Mouse (Mus musculus): ENCODE results near the gene Fgd2.
"Not testable (repeated sequence)": the region's sequence is repeated elsewhere in the genome, so short reads cannot be mapped to it uniquely, and the experiment has no call there.

The Fgd2 gene

GRCm38 (mm10) chr17:29360761-29361221 is at the start of gene Fgd2:
Fgd2 (plus strand) TSS chr17:29360914.
- DNase-seq, result peak; percentile 51

DNA sequence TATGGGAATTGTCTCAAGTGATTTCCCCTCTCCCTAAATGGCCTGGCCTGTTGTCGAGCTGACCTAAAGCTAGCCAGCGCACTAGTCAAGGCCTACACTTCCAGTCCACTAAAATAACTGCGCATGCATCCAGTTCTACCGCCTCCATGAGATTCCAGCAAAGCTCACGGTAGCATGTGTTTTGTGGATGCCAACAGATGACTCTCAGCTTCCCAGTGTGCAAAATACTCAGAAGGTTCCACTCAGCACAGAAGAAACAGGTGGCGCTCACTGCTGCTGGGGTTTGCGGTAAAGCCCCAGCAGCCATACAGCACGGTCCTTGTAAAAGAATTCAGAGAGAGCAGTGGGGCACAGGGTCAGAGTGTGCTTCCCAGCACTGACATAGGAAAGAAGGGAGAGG is 49.1 kb upstream of the Fgd2 start:
- no peak for DNase-seq

DNA sequence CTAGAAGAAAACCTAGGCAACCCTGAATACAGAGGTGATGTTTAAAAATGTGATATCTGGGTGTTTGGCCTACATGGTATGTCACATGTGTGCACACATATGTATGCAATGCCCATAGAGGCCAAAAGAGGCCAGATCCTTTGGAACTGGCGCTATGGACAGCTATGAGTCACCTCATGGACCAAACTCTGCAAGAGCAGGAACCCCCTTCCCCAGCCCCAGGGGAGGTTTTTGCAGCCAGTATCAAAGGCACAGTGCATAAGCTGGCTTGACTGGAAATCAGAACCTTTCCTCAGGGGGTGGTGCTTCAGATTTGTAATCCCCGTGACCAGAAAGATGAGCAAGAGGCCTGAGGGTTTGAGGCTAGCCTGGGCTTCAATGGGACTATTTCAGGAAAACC is 48.6 kb upstream of the Fgd2 start:
- DNase-seq, result no peak

DNA sequence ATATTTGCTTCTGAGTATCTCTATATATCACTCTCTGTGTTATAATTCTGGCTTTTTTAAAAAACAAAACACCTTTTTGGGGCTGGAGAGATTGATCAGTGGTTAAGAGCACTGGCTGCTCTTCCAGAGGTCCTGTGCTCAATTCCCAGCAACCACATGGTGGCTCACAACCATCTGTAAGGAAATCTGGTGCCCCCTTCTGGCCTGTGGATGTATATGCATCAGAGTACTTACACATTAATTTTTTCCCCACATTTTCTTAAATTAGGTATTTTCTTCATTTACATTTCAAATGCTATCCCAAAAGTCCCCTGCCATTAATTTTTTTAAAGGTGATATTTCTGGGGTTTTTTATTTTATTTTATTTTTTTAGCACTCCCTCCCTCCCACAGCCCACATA is 47.4 kb upstream of the Fgd2 start:
- no peak for DNase-seq

DNA sequence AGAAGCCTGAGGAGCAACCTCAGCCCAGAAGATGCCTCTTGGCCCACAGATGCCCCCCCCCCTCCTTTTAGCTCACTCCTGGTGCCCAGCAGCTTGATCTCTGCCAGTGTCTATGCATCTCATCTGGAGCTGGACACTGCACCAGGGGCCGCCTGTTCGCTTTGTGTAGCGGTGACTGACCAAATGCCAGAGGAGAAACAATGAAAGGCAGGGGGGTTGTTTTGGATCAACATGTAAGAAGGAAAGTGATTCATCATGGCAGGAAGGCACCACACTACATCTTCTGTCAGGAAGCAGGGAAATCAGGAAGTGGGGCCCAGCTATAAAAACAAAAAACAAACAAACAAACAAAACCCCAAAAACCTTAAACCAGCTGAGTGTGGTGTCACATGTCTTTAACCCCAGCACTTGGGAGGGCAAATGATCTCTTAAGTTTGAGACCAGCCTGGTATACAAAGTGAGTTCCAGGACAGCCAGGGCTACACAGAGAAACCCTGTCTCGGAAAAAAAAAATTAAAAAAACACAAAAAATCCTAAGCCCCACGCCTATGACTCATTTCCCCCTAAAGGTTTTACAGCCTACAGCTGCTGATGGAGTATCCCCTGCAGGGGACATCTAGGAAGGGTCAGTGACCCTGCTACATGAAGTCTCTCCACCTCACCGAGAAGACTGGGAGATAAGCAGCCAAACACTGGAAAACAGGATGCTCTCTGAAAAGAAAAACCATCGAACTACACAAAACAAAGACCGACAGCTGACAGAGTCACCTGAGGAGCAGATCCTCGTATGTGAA is 44.8 kb upstream of the Fgd2 start:
- DNase-seq, result peak; percentile 52

DNA sequence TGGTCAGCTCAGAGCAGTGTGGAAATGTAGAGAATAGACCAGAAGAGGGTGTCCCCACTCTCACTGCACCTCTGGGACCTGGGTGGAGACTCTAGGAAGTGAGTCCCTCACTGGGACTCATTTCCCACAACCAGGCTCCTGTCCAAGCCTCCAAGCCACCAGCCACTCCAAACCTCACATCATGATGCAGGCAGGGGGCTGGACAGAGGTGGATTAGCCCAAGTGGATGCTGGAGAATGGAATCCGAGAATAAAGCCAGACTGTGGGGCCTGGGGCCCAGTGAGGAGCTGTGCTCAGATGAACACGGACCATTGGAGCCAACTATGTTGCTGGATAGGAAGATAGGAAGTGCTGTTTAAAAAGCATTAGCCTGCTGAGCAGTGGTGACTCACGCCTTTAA is 43.8 kb upstream of the Fgd2 start:
- DNase-seq, result no peak

- DNase-seq, result not testable (repeated sequence)
These were observed 43.3 kb upstream of the Fgd2 start, which contains the start of gene Pi16 for GRCm38 (mm10) chr17:29317380-29317779. Pi16 (plus strand) TSS chr17:29317680.

GRCm38 (mm10) chr17:29318731-29319250 is 41.9 kb upstream of the Fgd2 start:
- DNase-seq, result no peak

DNA sequence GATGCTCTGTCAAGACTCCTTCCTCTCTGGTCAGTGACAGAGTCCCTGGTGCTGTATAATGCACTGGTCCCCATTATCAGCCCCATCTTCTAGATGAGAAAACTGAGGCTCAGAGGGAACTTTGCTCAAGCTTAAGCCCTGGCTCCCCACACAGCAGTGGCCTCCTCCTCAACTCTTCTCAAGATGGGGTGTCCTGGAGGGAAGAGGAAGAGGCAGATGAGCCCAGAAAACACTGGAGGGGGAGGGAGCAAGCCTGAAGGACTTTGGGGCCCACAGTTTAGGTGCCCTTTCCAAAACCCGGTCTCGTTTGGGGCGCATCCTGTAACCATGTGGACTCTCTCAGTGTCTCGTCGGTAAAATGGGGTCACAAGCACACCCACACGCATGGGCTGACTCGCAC is 41.2 kb upstream of the Fgd2 start:
- no peak for DNase-seq

GRCm38 (mm10) chr17:29319881-29320639 is 40.7 kb upstream of the Fgd2 start:
- DNase-seq, result no peak

GRCm38 (mm10) chr17:29321765-29322602 is 38.7 kb upstream of the Fgd2 start:
- DNase-seq, result no peak

GRCm38 (mm10) chr17:29322603-29322962 is 38.1 kb upstream of the Fgd2 start:
- peak; percentile 65 for DNase-seq

DNA sequence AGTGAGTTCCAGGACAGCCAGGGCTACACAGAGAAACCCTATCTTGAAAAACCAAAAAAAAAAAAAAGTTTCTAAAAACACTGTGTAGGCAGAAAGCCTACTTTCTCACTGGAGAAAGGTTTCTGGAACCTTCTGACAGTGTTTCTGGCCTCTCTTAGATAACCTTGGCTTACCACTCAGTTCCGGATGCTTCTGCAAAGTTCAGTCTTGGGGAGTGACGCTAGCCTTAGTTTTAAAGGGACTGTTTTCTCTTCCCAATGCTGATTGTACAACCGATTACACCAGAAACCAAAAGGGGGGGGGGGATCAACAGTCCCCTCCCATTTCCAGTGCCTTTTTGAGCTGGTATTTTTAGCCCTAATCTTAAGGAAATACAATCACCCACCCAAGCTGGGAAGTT is 37.1 kb upstream of the Fgd2 start:
- no peak for DNase-seq

GRCm38 (mm10) chr17:29325831-29326230 is 34.9 kb upstream of the Fgd2 start:
- no peak for DNase-seq

- no peak for DNase-seq
These were observed 33.9 kb upstream of the Fgd2 start for GRCm38 (mm10) chr17:29326531-29327529.

- no peak for DNase-seq
These were observed 33.0 kb upstream of the Fgd2 start for GRCm38 (mm10) chr17:29327691-29328090.

DNA sequence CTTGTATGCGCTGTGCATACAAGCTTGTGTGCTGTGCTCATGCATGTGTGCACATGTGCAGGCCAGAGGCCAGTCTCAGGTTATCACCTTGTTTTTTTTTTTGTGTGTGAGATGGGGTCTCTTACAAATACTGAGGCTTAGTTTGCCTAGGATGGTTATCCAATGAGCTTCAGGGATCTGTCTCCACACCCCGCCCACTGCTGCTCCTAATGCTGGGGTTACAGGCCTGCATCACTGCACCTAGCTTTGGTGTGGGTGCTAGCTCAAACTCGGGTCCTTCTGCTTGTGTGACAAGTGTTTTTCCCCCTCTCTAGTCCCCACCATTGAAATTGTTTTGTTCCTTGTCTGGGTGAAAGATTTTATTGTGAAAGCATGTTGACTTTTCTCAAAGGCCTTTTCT is 30.5 kb upstream of the Fgd2 start:
- DNase-seq, result no peak

- peak; percentile 75 for DNase-seq
These were observed 29.9 kb upstream of the Fgd2 start for GRCm38 (mm10) chr17:29330671-29331410.

DNA sequence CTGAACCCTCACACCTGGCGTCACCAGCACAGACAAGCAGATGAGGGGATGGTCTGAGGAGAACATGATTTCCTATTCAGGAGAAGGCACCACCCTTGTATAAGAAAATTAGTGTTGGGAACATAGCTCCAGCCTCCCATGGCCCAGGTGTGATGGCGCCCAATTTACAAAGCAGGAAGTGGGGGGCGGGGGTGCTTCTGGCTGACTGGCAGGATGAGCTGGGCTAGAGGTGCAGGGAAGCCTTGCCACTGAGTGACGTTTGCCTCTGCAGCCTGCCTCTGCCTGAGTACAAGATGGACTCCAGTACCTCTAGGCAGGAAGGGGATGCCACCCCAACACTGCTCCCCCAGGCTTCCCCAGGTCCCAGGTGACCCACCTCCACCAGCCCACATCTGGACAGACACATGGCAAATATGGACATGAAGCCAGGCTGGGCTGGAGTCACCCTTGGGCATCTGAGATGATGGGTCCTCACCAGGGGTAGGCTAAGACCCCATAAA is 28.5 kb upstream of the Fgd2 start:
- DNase-seq, result no peak

DNA sequence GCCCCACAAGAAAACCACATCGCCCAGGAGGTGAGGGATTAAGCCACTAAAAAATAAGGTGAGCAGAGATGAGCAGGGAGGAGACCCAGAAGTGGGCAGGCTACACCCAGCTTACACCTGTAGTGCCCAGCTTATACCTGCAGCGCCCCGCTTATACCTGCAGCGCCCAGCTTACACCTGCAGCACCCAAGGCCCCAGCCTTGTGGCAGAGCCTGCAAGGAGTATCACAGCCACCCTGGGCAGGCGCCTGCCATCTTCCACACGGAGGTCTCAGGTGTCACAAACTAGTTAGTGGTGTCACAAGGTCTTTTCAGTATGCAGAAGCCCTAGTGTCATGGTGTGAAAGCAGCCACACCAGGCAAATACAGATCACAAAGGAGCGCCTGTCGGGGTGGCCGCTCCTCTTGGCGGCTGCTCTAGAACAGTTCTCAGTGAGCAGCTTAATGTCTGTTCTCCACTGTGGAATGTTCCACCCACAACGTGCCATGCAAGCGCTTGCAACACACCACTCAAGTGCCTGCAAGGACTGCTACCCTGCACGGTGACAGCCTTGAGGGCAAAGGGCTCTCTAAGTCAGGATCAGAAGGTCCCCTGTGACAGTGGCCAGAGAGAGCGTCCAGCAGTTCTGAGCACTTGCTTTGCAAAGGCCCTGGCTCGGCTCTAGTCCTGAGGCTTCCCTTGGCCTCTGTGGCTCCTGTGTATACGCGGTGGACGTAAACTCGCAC is 24.3 kb upstream of the Fgd2 start:
- DNase-seq, result no peak
